Mouse (Mus musculus): ENCODE measurements around the gene Crip1. TPM values are rescaled to one million over a fixed set of nuclear protein-coding genes. Genes with fewer than 3 reads are reported as not detected.
A peak's percentile ranks its signal among the peaks of the same experiment; 100 is the strongest.

The Crip1 gene
- polyA plus RNA-seq, 1 experiment from 2014 or later = 865 TPM

GRCm38 (mm10) chr12:113168031-113168536 is 22.0 kb downstream of the Crip1 start:
- Histone ChIP-seq H3K4me1 (replicated peaks; ENCODE audit: control insufficient read depth, insufficient read depth) (no peaks in the 10 kb centered on the region), H3K4me3 (ENCODE audit: low read depth, low read length) (no peak overlapping the region), H3K27me3 (ENCODE audit: control insufficient read depth, insufficient read depth, low read length) (no peaks in the 10 kb centered on the region), H3K4me2 (replicated peaks; ENCODE audit: low read depth) (no peak overlapping the region), H3K9me3 (ENCODE audit: control insufficient read depth, low read length) (no peaks in the 10 kb centered on the region), H3K36me3 (ENCODE audit: control insufficient read depth, insufficient read depth, low read length) (no peaks in the 10 kb centered on the region), H3K27ac (replicated peaks) (no peak overlapping the region), H3K9ac (ENCODE audit: low read length) (no peak overlapping the region)
- ATAC-seq (ENCODE audit: low FRiP score, low TSS enrichment) (no peak), DNase-seq (ENCODE audit: low spot score) (no peak)
- TF ChIP-seq CTCF (IDR thresholded peaks at IDR 0.05; ENCODE audit: low read depth) (no peak), EP300 (optimal IDR thresholded peaks at IDR 0.05) (no peak)
- WGBS = 81% methylated on average over 9 of the region's 9 CpGs

- Histone ChIP-seq H3K9me3 (ENCODE audit: control insufficient read depth, low read length) (no peaks in the 10 kb centered on the region), H3K9ac (ENCODE audit: low read length) (no peak overlapping the region), H3K27me3 (ENCODE audit: control insufficient read depth, insufficient read depth, low read length) (no peaks in the 10 kb centered on the region), H3K36me3 (ENCODE audit: control insufficient read depth, insufficient read depth, low read length) (no peaks in the 10 kb centered on the region), H3K4me1 (replicated peaks; ENCODE audit: control insufficient read depth, insufficient read depth) (no peaks in the 10 kb centered on the region), H3K27ac (replicated peaks) (no peak overlapping the region), H3K4me2 (replicated peaks; ENCODE audit: low read depth) (no peak overlapping the region), H3K4me3 (ENCODE audit: low read depth, low read length) (no peak overlapping the region)
- 81% methylated on average over 18 of the region's 18 CpGs for WGBS
- ATAC-seq (ENCODE audit: low FRiP score, low TSS enrichment) (peak; percentile 80), DNase-seq (ENCODE audit: low spot score) (peak; percentile 44)
- TF ChIP-seq CTCF (IDR thresholded peaks at IDR 0.05; ENCODE audit: low read depth) = no peak
- TF ChIP-seq EP300 (optimal IDR thresholded peaks at IDR 0.05) = no peak
These were observed 31.0 kb downstream of the Crip1 start for GRCm38 (mm10) chr12:113176960-113177725.

- no peak overlapping the region for H3K9ac ChIP-seq (ENCODE audit: low read length)
- WGBS = 37% methylated on average over 4 of the region's 4 CpGs
- no peak for DNase-seq (ENCODE audit: low spot score)
- no peak for ATAC-seq (ENCODE audit: low FRiP score, low TSS enrichment)
- H3K4me2 ChIP-seq (replicated peaks; ENCODE audit: low read depth) = no peak overlapping the region
- H3K4me3 ChIP-seq (ENCODE audit: low read depth, low read length) = no peak overlapping the region
- no peaks in the 10 kb centered on the region for H3K36me3 ChIP-seq (ENCODE audit: control insufficient read depth, insufficient read depth, low read length)
- no peaks in the 10 kb centered on the region for H3K9me3 ChIP-seq (ENCODE audit: control insufficient read depth, low read length)
- no peaks in the 10 kb centered on the region; the same call in 1 of the 2 replicates for H3K27me3 ChIP-seq (ENCODE audit: control insufficient read depth, insufficient read depth, low read length)
- no peak overlapping the region for H3K27ac ChIP-seq (replicated peaks)
- H3K4me1 ChIP-seq (replicated peaks; ENCODE audit: control insufficient read depth, insufficient read depth) = no peaks in the 10 kb centered on the region
- TF ChIP-seq CTCF (IDR thresholded peaks at IDR 0.05; ENCODE audit: low read depth) = no peak
- TF ChIP-seq EP300 (optimal IDR thresholded peaks at IDR 0.05) = no peak
These were observed 34.9 kb downstream of the Crip1 start for GRCm38 (mm10) chr12:113181020-113181419.

- Histone ChIP-seq H3K9me3 (ENCODE audit: control insufficient read depth, low read length) (no peaks in the 10 kb centered on the region), H3K4me1 (replicated peaks; ENCODE audit: control insufficient read depth, insufficient read depth) (peaks cover 2% of the 10 kb centered on the region), H3K27ac (replicated peaks) (no peak overlapping the region), H3K4me3 (ENCODE audit: low read depth, low read length) (no peak overlapping the region), H3K4me2 (replicated peaks; ENCODE audit: low read depth) (no peak overlapping the region), H3K27me3 (ENCODE audit: control insufficient read depth, insufficient read depth, low read length) (no peaks in the 10 kb centered on the region; the same call in 1 of the 2 replicates), H3K9ac (ENCODE audit: low read length) (no peak overlapping the region), H3K36me3 (ENCODE audit: control insufficient read depth, insufficient read depth, low read length) (no peaks in the 10 kb centered on the region)
- ATAC-seq (ENCODE audit: low FRiP score, low TSS enrichment) (no peak), DNase-seq (ENCODE audit: low spot score) (no peak)
- WGBS = 68% methylated on average over 5 of the region's 5 CpGs
- TF ChIP-seq EP300 (optimal IDR thresholded peaks at IDR 0.05) (no peak), CTCF (IDR thresholded peaks at IDR 0.05; ENCODE audit: low read depth) (no peak)
These were observed 38.8 kb downstream of the Crip1 start for GRCm38 (mm10) chr12:113184945-113185344.

GRCm38 (mm10) chr12:113185442-113186291 is 39.6 kb downstream of the Crip1 start, which contains the start of gene Tmem121:
Gene Tmem121, plus strand, starts transcription at chr12:113185930.
- WGBS = 2% methylated on average over 56 of the region's 63 CpGs
- Histone ChIP-seq H3K9me3 (ENCODE audit: control insufficient read depth, low read length) (no peaks in the 10 kb centered on the region), H3K4me3 (ENCODE audit: low read depth, low read length) (peak within 1 kb of the TSS; percentile 56), H3K4me2 (replicated peaks; ENCODE audit: low read depth) (peak within 1 kb of the TSS; percentile 74), H3K36me3 (ENCODE audit: control insufficient read depth, insufficient read depth, low read length) (no peaks in the 10 kb centered on the region), H3K4me1 (replicated peaks; ENCODE audit: control insufficient read depth, insufficient read depth) (peaks cover 2% of the 10 kb centered on the region), H3K27ac (replicated peaks) (no peak within 1 kb of the TSS), H3K9ac (ENCODE audit: low read length) (peak within 1 kb of the TSS; percentile 63), H3K27me3 (ENCODE audit: control insufficient read depth, insufficient read depth, low read length) (no peaks in the 10 kb centered on the region; the same call in 1 of the 2 replicates)
- no peak for ATAC-seq (ENCODE audit: low FRiP score, low TSS enrichment)
- TF ChIP-seq EP300 (optimal IDR thresholded peaks at IDR 0.05) (no peak), CTCF (IDR thresholded peaks at IDR 0.05; ENCODE audit: low read depth) (no peak)
- no peak for DNase-seq (ENCODE audit: low spot score)

All from stomach, postnatal 0 days (tissue).